Mouse (Mus musculus): ENCODE measurements around the gene Arpin. TPM values are rescaled to one million over a fixed set of nuclear protein-coding genes. Genes with fewer than 3 reads are reported as not detected.

The Arpin gene
- polyA plus RNA-seq (2014; fragmentation: Illumina TruSeq; extraction: RNeasy Lipid Tissue Mini Kit (QIAGEN cat#74804); ENCODE audit: low read depth, low replicate concordance): 10.3 TPM

GRCm38 (mm10) chr7:79934862-79935510, at the start of gene Arpin:
Arpin (minus strand) TSS chr7:79935359.

GRCm38 (mm10) chr7:79920344-79920983, 14.7 kb downstream of the Arpin start, which contains the start of gene Ap3s2:
Ap3s2 (minus strand) TSS chr7:79920649.

Other genes starting within 250 kb of the Arpin start
- 0.47 TPM for gene Kif7, start 219.6 kb downstream of the Arpin start, polyA plus RNA-seq (2014; fragmentation: Illumina TruSeq; extraction: RNeasy Lipid Tissue Mini Kit (QIAGEN cat#74804); ENCODE audit: low read depth, low replicate concordance)
- gene Plin1, start 202.5 kb downstream of the Arpin start, polyA plus RNA-seq (2014; fragmentation: Illumina TruSeq; extraction: RNeasy Lipid Tissue Mini Kit (QIAGEN cat#74804); ENCODE audit: low read depth, low replicate concordance): 139 TPM
- 61.6 TPM for gene Pex11a, start 192.2 kb downstream of the Arpin start, polyA plus RNA-seq (2014; fragmentation: Illumina TruSeq; extraction: RNeasy Lipid Tissue Mini Kit (QIAGEN cat#74804); ENCODE audit: low read depth, low replicate concordance)
- 1.7 TPM for gene Wdr93, start 192.2 kb downstream of the Arpin start, polyA plus RNA-seq (2014; fragmentation: Illumina TruSeq; extraction: RNeasy Lipid Tissue Mini Kit (QIAGEN cat#74804); ENCODE audit: low read depth, low replicate concordance)
- not detected for gene Mesp1, start 141.6 kb downstream of the Arpin start, polyA plus RNA-seq (2014; fragmentation: Illumina TruSeq; extraction: RNeasy Lipid Tissue Mini Kit (QIAGEN cat#74804); ENCODE audit: low read depth, low replicate concordance)
- gene Mesp2, start 124.6 kb downstream of the Arpin start, polyA plus RNA-seq (2014; fragmentation: Illumina TruSeq; extraction: RNeasy Lipid Tissue Mini Kit (QIAGEN cat#74804); ENCODE audit: low read depth, low replicate concordance): not detected
- 3.0 TPM for gene Anpep, start 74.3 kb downstream of the Arpin start, polyA plus RNA-seq (2014; fragmentation: Illumina TruSeq; extraction: RNeasy Lipid Tissue Mini Kit (QIAGEN cat#74804); ENCODE audit: low read depth, low replicate concordance)
- gene Ap3s2, start 14.7 kb downstream of the Arpin start, polyA plus RNA-seq (2014; fragmentation: Illumina TruSeq; extraction: RNeasy Lipid Tissue Mini Kit (QIAGEN cat#74804); ENCODE audit: low read depth, low replicate concordance): 36.9 TPM
- gene Zfp710, start 89.5 kb upstream of the Arpin start, polyA plus RNA-seq (2014; fragmentation: Illumina TruSeq; extraction: RNeasy Lipid Tissue Mini Kit (QIAGEN cat#74804); ENCODE audit: low read depth, low replicate concordance): 0.87 TPM
- 7.8 TPM for gene Idh2, start 180.0 kb upstream of the Arpin start, polyA plus RNA-seq (2014; fragmentation: Illumina TruSeq; extraction: RNeasy Lipid Tissue Mini Kit (QIAGEN cat#74804); ENCODE audit: low read depth, low replicate concordance)